Mouse (Mus musculus) mouse trophoblast stem cell (cell line): ENCODE measurements around the gene Aunip.

ENCODE experiments used
- in situ Hi-C, 2 experiments: fragments of 300-500 bp; cut with MseI, MboI; formaldehyde crosslinking; loops; 2 replicates in 1 of 2; 3 replicates in 1 of 2; pipeline ENCODE4 v1.15.1; 2025

Gene Aunip

DNA sequence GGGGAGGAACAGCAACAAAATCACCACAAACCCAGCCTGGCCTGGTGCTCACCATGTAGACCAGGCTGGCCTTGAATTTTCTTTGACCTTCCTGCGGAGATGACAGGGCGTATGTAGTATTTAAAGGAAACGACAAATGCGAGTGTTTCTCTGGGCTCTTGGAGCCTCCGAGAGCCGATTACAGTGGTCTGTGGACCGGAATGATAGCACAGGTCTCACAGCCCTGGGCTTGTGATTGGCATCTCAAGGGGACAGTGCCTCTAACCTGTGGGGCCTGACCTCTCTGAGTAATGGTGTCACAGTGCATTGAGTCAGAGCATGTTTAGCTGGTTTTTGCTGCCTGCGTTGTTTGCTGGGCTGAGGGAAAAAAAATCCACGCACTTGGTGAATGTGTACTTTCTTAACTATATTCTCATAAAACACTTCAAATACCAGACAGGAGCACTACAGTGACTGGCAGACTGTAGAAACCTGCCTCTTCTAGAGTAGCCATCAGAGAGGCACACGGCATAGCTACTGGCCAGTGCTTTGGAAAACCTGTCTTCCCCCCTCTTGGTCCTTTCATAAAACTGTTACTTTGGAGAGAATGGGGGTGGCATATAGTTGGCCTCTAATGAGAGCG is 3.6 kb downstream of the Aunip start:
- in situ Hi-C loops: no loop called here

DNA sequence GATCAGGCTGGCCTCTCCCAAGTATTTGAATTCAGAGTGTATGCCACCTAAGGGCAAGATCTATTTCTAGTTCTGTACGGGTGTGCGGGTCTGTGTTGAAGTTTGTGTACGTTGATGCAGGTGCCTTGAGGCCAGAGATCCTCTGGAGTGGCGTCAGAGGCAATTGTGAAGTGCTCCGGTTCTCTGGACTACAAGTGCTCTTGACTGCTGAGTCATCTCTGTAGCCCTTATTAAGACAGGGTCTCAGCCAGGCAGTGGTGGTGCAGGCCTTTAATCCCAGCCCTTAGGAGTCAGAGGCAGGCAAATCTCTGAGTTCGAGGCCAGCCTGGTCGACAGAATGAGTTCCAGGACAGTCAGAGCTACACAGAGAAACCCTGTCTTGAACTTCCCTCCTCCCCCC is 4.8 kb downstream of the Aunip start:
- in situ Hi-C loops: no loop called here

DNA sequence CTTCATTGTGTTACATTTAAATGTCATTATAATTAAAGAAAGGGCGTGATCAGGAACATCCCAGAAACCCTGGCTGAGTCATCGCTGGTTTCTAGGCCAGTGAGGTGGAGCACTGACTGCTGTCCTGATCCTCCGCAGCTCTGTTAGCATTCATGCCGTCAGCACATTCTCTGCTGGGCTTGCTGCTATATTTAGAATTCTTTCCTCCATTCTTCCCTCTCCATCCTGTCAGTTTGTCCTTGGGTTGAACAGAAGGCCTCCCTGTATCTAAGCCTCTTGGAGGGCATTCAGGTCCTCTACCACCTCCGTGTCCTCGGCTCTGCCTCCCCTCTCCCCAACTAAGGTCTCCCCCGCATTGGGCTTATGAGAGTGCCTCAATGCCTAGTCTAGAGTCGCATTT is 6.2 kb downstream of the Aunip start:
- in situ Hi-C loops: no loop called here

DNA sequence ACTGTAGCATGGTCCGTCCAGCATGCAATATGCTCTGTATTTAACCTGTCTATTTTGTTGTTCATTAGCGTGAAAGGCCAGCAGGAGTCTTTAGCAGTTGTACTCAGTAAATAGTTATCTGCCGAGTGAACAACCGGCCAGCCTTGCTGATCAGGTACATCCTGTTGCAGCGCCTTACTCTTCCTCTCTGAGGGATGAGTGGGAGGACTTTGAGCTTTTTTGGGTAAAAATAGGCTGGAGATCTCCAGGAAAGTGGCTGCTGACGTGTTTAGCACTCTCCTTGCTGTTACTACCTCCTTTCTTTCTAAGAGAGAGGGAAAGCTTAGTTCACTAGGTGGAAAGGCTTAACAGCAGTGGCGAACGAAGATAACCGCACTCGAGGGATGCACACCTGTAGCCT is 6.9 kb downstream of the Aunip start:
- in situ Hi-C loops: no loop called here

DNA sequence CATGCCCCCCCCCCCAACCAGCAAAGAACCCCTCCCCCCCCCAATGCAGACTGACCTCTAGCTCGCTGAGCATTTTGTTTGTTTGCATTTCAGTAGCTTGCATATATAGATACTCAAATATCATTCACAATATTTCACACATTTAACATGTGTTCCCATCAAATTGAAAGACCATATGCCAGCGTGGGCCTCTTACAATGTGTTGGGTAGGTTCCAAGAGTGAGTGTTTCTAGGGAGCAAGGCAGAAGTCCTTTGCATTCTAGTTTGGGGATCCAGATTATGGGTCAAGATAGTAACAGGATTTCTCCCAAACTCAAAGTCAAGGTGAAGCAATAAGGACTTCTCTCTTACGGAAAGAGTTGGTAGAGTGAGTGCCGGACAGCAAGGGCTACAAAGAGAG is 7.7 kb downstream of the Aunip start:
- in situ Hi-C loops: no loop called here

DNA sequence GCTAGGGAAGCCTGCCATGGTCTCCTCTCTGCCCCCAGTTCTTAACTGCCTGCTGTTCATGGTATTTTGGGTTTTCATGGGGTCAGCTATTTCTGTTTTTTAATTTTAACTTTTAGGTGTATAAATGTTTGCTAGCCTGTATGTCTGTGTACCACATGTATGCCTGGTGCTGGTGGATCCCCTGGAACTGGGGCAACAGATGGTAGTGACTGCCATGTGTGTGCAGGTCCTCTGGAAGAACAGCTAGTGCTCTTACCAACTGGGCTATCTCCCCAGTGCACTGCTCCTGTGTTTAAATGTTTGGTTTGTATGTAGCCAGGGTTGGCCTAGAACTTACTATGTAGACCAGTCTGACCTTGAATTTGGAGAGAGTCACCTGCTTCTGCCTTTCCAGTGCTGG is 8.5 kb downstream of the Aunip start:
- in situ Hi-C loops: no loop called here

DNA sequence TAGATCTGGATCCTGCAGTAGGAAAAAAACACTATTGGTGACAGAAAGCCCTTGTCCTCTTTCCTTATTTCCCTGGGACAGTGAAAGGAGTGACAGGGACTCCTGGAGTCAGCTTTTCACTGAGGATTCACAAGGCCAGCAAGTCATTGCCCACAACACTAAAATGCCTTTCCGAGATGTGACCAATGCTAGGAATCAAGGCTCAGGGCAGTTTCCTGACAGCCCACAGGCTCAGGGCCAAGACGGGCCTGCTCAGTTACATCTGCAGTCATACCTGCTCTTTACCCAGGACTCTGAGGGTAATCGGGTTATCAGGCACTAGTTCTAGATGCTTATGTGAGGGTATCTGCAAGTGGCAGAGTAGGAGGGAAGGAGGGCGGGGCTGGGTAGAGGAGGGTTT is 12.6 kb downstream of the Aunip start:
- in situ Hi-C loops: no loop called here

DNA sequence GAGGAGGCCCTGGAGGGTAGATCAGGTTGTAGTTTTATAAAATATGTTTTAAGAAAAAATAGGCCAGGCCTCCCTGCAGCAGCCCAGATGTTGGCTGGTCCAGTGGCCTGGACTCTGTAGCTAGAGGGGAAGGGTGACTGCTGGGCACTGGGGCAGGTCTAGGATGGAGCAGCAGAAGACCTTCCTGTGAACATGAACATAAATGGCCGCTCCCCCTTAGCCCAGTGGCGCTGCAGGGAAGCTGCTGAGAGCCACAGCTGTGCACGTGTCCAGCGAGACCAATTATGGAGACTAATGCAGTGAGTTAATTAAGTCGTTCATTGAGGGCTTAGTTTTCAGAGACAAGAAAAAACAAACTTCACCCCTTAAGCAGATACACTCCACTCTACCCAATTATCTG is 15.0 kb downstream of the Aunip start:
- in situ Hi-C loops: no loop called here

DNA sequence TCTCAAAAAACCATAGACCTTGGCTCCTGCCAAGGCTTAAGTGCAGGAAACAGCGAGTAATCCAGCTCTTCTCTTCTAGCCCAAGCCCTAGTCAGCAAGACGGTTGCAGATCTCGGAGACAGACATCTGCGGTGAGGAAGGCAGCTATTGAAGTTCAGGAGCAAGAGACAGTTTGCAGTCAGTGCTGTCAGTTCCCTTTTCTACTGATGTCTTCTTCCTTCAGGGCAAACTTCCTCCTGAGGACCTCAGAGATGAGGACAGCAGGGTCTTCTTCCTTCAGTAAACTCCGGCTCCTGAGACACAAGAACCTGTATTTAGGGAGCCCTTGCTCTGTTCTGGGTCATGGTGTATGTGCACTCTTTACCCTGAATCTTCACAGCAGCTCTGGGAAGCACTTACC is 15.4 kb downstream of the Aunip start:
- in situ Hi-C loops: no loop called here

DNA sequence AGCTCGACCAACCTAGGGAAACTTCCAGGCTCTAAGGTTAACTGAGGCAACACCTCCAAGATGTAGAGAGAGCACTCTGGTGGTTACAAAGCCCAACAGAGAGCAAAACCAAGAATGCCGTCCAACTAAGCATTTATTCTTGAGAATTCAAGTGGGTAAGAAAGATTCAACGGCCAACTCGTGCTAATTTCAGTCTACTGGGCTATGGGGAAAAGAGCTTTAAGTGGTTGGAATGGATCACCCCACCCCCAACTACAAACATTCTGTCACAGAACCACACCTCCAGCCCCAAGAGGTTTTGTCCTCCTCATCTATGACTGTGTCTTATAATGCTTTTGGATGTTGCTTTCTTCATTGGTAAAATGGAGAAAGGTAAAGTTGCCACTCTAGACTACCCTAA is 22.1 kb downstream of the Aunip start:
- in situ Hi-C loops: no loop called here

DNA sequence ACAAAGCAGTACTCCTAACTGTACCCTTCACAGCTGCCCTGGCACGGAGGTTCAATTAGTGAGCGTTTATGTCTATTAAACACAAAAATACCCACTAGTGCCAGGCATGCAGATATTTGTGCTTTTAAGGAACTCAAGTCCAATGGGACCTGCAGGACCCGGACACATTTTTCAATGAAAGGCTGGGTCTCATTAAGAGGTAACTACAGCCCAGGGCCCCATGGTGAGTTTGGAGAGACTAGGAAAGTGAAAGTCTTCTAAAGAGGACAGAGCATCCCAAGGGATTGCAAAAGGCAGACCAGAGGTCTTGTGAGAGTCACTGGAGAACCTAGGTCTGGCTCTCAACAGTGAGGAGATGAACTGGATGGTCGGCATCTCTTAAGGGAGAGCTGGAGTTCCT is 22.6 kb downstream of the Aunip start:
- in situ Hi-C loops: no loop called here

DNA sequence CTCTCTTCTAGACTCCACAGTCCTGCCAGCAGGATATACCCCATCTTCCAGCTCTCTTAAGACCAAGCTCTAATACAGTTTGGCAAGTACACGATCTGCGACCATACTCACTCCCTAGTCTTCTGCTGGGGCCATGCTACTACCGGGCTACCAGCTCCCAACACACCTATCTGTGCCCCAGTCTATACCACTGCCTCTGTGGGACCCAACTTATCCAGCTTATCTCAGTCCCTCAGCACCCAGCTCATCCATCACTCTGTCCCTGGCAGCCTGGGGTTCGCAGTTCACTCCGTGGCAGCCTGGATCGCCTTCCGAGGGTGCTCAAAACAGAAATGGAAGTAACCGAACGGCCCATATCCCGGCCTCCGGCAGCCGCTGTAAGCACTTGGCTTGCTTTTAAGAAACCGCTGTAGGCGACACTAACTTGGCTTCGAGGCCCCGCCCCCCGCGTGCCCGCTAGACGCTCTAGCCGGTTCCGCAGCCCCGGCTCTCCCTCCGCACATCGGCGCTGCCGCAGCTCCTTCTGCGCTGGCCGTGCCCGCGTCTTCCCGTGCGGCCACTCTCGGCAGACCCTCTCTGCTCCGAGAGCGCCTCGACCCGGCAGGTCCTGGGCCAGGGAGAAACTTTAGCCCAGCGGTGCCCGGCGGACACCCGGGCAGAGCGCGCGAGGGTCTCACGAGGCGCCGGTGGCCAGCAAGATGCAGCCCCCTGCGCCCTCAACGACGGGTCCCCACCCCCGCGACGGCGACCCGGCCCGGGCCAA is 23.5 kb downstream of the Aunip start:
- in situ Hi-C loops: no loop called here

DNA sequence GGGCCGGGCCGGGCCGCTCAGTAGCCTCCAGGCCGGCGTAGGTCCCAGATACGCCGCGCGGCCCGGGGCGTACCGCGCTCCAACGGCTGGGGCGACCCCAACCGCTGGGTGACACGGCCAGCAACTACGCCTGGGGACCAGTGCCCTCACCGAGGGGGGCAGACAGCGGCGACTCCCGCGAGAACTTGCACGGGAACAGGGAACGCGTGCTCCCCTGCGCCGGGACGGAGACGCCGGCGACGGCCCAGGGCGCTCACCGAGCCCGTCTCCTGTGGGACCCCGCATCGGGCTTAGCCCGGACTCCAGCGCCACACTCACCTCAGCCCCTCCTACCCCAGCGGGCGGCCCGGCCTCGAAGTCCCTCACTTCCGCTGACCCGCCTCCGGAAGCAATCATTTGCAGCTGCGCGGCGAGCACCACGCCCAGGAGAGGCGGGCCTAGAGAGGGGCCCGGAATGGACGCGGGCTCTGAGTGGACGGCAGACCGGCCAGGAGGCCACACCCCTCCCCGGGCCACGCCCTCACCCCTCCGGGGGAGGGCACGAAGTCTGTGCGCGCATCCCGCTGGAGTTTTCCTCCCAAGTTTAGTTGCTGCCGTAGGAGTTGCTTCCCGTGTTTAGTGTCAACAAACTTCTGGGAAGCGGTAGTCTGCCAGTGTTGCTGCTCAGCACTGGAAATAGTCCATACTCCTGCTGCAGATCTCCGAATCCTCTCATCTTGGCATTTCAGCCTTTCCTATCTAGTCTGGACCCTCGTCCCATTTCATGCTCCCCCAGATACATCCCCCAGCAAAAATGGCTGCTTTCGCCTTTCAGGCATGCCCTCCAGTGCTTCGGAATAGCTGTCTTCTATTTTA is 24.4 kb downstream of the Aunip start, which contains the start of gene Mtfr1l:
Gene Mtfr1l, minus strand, starts transcription at position 456 of the 855 bp plus-strand sequence.
- in situ Hi-C loops: no loop called here

DNA sequence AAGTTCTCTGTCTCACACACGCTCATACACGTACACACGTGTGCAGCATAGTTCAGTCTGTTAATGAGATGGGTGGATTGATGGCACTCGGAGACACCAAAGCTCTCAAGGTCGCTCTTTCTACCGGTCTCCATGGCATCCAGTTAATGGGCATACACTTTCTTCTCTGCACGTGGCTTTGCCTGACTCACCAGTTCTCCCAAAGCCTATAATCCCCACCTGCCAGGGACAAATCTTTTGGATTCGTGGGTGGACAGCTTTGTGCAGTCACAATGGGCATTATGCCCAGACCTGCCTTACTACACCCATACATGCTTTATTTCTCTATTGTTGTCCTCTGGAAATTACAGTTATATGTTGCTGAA is 25.0 kb downstream of the Aunip start:
- in situ Hi-C loops: no loop called here

DNA sequence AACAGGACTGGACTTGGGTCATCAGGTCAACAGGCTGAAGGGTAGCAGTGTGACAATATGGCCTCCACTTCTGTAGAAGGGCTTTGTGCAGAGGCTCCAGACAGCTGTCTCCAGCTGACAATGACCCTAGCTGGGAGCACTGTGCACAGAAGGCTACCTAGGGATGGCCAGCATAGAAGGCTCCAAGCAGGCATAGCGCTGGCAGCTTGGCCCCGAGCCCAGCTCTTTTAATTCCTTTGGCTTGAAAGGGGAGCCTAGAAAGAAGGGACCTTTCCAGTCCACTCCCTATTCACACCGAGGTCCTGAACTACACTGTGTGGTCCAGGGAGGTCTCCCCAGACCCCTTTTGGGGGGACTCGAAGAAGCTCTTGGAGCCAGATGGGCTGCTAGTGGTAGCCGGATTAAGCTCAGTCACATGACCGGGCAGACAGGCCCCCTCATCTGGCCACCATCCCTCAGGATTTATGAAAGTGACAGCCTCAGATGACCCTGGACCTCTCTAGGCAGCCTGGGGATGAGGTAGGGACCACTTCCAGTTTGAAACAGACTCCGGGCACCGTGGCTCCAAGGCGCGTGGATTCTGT is 28.3 kb downstream of the Aunip start:
- in situ Hi-C loops: no loop called here

DNA sequence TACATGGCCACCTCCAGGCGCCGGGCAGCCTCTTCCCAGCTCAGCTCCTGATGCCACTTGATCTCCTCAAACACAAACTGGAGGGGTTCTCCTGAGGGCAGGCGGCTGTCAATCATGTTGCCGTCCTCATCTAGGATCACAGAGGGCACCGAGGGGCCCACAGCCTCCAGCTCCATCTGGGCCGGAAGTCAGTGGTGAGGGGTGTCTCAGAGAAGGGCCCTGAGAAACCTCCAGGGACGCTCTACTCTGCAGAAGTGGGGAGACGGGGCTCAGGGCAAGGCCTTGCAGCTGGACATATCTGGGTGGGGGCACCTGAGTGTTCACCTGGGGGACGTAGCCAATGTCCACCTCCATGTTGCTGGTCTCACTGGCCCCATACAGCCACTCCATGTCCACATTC is 31.9 kb downstream of the Aunip start:
- in situ Hi-C loops: loop anchor here (5.0 to 10.0 kb wide), 2 partner anchors 162 to 170 kb away; partner anchors contain the start of gene Man1c1 (in 1 of the 2)

DNA sequence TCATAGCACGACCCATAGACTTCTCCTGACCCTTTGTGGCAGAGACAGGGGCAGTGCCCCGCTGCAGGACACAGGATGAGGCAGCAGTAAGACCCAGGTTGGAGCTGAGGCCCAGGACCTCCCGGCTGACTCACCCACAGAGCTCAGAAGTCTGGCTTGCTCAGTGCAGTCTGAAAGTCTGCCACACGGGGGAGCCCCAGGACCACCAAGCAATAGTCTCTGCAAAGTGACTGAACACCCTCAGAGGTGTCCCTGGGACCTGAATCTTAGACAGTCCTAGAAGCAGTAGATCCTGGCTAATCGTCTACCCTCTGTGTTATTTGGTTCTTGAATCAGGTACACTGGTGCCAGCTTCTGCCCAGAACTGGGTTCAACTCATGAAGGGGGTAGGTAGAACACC is 32.5 kb downstream of the Aunip start:
- in situ Hi-C loops: loop anchor here (5.0 to 10.0 kb wide), 2 partner anchors 162 to 169 kb away; partner anchors contain the start of gene Man1c1 (in 1 of the 2)

DNA sequence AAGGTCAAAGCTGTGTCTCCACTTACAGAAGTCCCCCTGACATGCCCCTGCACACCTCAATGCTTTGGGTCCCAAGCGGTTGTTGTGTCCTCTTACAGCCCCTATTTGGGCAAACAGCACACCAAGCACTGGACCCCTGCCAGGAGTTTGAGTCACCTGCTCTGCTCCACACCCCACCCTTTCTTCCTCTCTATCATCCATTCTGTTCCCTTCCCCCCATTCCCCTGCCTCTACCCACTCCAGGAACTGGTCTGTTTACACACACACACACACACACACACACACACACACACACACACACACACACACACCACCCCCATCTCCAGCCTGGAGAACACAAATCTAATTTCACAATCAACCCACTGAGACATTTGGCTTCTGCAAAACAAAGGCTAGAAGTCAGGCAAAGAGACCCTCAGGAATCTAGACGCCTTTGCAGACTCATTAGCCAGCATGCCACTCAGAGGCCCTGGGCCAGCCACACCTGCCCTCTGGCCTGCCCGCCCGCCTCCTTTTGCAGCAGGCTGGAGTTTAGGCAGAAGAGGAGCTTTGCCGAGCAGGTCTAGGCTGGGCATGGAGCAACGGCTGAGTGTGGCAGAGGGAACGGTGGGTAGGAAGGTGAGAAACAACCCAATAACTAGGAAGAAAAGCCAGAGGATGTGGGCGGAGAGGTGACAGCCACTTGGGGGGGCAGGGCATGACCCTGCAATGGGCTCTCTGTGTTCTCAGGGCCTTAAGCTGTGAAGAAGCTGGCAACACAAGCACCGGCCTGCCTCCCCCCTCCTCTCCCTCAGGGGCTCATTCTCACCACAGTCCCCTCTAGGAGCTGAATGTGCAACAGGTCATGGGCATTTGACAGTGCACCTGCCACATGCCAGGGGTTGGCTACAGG is 36.3 kb downstream of the Aunip start:
- in situ Hi-C loops: loop anchor here in 1 of 2 experiments (10.0 kb wide), 1 partner anchor 158 kb away; the partner anchor contains the start of gene Man1c1

DNA sequence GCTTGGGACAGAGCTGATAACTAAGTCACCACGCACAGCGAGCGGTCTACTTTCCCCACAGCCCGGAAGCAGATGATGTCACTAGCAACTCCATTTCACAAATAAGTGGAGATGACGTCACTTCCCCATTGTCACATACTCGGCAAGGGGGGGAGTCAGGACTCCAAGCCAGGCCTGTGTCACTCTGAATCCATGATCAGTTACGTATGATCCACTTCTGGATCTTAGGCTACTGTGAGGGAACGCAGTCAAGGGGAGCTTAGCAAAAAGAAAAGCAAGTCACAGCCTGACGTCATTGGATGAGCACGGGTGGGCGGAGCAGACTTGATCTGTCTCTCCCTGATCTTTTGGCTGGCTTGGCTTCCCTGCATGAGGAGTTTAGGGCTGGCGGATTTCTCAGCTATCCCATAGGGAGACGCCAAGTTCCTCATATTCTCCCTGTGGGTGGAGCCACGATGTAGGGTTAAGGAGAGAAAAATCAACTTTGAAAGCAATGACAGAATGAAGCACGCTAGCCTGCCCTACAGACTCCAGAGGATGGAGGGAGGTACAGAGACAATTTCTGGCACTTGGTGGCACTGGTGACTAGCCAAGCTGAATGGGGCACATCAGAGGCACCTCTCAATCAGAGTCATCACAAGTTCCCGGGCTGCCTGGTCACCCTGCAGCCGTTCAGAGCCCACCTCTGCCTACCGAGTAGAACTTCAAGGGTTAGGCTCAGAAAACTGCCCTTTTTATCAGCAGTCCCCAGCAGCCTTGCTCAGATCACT is 37.6 kb downstream of the Aunip start:
- in situ Hi-C loops: loop anchor here in 1 of 2 experiments (10.0 kb wide), 1 partner anchor 156 kb away; the partner anchor contains the start of gene Man1c1

DNA sequence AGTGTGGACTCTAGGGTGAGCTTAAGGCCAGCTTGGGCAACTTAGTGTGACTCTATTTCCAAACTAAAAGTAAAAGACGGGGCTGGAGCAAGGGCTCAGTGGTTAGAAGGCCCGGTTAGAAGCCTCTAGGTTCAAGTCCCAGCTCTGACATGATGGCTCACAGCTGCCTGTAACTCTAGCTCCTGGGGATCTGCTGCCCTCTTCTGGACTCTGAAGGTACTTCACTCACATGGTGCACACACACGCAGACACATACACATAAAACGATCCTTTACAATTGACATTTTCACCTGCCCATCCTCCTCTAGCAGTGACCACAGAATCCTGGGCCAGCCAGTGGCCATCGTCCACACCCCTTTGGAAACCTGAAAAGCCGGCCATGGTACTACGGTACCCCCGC is 39.1 kb downstream of the Aunip start:
- in situ Hi-C loops: loop anchor here in 1 of 2 experiments (10.0 kb wide), 1 partner anchor 155 kb away; the partner anchor contains the start of gene Man1c1
